Mouse (Mus musculus): ENCODE results near the gene Hist1h1b.
"Not testable (repeated sequence)": the region's sequence is repeated elsewhere in the genome, so short reads cannot be mapped to it uniquely, and the experiment has no call there.

- not testable (repeated sequence) for TF ChIP-seq POLR2A (IDR thresholded peaks at IDR 0.05; ENCODE audit: borderline replicate concordance, extremely low read depth, insufficient read depth, insufficient read length, poor library complexity, severe bottlenecking); CTCF (IDR thresholded peaks at IDR 0.05; ENCODE audit: borderline replicate concordance, extremely low read depth, insufficient read depth, insufficient read length)
Observed at GRCm38 (mm10) chr13:21820082-21820890, 39.9 kb upstream of the Hist1h1b start.

Measured in brain, embryonic 14.5 days (tissue).